Mouse (Mus musculus) adrenal gland (tissue): ENCODE measurements around the gene Pdxp.

Source experiments
- intact Hi-C: fragments of 180-260 bp; cut with DNase I; formaldehyde crosslinking; loops from one replicate; pipeline ENCODE4 v1.15.1; 2025

Gene Pdxp

GRCm38 (mm10) chr15:78898507-78899001, 15.2 kb upstream of the Pdxp start:
- intact Hi-C loops = no loop called here

- intact Hi-C loops = no loop called here
These were observed 14.3 kb upstream of the Pdxp start, which contains the start of gene Gm49510 for GRCm38 (mm10) chr15:78899409-78899739. Gm49510 (plus strand) TSS chr15:78899667.

DNA sequence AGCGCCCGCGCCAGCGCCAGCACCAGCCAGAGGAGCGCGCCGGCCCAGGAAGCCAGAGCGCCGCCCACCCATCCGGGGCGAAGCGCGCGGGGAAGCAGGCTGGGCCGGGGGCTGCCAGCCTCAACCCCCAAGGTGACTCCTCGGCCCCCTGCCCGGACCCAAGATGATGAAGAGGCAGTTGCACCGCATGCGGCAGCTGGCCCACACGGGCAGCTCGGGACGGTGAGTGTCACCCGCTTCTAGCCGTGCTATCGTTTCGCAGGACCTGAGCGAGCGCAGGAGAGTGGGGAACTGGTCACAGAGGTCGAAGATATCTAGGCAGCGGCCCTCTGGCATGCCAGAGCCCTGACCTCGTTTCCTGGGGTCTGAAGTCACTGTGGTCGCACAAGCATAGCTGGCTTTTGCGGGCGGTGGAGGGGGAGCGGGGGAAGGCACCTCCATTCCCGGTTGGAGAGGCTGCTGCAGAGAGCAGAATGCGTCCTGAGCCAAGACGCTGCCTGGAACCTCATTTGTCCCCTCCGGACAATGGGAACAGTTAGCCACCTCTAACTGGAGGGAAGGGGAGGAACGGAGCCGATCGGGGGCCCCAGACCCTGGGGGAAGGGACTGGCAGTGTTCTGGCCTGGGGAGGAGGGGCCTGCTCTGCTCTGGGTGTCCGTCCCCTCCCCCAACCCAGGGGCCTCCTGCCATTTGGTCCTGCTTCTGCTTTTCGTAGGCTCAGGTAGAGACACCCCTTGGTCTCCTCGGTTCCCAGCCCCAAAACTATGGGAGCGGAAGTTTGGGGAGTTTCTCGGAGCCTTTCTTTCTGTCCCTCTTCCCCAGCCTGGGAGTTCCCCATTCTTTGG, 13.8 kb upstream of the Pdxp start, which contains the start of gene Sh3bp1:
Gene Sh3bp1 (plus strand): TSS at position 29 of the 845 bp plus-strand sequence.
- intact Hi-C loops = no loop called here

DNA sequence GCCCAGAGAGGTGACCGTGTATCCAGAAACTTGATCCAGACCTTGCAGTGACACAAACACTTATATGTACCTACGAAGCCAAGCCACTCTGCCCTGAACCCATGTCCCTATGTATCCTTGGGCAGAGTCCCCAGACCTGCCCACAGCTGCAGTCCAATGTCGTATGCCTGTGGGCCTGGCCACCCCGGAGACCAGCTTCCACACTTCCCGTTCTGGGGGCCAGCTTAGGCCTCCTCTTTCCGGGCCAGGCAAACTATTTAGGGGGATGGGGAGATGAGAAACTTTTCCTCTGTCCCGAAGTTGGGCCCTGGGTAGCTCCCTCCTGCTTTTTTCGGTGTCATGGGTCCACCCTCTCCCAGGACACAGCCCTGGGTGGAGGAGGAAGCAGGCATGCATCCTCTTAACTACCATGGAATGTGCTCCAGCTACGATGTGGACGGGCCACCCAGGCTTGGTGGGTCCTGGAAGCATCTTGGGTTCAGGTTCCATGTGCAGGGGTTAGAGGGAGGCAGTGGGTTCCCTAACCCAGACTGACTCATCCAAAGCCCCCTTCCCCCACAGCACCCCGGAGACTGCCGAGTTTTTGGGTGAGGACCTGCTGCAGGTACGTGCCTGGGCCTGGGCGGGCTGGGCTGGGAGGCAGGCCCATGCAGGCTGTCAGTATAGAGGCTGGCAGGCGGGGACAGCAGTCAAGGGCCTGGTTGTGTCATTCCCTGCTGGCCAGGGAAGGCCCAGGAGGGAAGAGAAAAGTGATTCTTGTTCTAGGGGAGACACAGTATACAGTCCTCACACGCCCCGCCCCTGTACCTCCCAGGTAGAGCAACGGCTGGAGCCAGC, 12.9 kb upstream of the Pdxp start:
- intact Hi-C loops = no loop called here

- intact Hi-C loops = no loop called here
These were observed 12.3 kb upstream of the Pdxp start for GRCm38 (mm10) chr15:78901422-78901789.

DNA sequence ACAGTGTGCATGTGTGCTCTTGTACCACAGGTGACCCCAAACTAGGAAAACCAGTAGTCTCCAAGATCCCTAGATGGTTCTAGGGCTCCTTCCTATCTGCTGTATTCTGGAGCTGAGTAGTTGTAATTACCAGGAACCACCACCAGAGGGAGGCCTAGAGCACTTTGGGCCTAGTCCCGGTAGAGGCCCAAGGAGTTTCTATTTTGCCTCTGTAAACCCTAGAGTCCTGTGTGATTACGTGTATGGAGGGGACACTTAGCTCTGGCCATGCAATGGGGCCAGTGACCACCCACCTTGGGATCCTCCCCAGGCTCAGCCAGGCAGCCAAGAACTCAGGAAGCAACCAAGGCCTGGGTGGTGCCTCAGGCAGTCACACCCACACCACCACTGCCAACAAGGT, 10.5 kb upstream of the Pdxp start:
- intact Hi-C loops = no loop called here

DNA sequence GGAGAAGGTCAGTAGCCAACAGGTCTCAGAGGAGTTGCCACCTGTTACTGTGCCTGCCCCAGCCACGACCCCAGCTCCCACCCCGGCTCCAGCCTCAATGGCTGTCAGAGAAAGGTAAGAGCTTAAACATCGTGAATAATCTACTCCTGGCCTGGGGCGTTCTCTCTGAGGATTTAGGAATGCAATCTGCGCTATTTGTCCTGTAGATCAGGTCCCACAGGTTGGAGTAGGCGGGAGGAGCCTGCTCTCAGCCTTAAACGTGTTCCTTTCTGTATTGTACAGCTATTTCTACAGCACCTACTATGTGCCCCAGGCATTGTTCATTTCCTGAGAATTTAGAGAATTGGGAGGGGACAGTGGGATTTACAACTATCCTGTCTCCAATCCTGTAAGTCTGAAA, 5.3 kb upstream of the Pdxp start:
- intact Hi-C loops = no loop called here

DNA sequence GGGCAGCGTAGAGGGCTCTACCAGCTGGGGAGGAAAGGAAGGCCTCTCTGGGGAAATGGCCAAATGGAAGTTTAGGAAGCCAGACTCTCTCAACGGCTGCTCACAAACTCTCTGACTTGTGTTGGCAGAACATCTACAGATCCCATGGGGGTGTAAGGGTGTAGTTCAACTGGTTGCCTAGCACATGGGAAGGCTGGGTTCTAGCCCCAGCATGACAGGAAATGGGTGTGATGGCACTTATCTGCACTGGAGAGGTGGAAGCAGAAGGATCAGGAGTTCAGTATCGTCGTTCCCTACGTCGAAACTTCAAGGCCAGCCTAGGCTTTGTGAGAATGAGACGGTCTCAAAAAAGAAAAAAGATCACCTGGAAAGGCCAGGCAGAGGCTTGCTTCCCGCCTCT, 4.7 kb upstream of the Pdxp start:
- intact Hi-C loops = no loop called here

DNA sequence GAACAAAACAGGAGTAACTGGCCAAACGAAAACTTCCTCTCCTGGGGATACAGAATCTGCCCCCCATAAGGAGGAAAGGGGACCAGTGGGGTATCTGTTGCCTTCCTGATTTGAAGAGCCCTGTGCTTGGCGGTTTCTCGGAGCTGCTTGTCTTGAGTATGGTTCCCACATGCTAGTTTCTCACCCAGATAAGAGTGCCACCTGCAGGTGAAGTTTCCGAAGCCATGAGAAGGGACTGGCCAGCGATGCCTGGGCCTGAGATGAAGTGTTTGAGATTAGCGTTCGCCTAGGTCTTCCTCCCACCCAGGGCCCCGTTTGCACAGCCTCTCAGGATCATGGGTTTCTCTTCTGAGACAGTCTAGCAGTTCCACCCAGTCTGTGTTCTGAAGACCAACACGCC, 1.7 kb upstream of the Pdxp start:
- intact Hi-C loops = no loop called here

DNA sequence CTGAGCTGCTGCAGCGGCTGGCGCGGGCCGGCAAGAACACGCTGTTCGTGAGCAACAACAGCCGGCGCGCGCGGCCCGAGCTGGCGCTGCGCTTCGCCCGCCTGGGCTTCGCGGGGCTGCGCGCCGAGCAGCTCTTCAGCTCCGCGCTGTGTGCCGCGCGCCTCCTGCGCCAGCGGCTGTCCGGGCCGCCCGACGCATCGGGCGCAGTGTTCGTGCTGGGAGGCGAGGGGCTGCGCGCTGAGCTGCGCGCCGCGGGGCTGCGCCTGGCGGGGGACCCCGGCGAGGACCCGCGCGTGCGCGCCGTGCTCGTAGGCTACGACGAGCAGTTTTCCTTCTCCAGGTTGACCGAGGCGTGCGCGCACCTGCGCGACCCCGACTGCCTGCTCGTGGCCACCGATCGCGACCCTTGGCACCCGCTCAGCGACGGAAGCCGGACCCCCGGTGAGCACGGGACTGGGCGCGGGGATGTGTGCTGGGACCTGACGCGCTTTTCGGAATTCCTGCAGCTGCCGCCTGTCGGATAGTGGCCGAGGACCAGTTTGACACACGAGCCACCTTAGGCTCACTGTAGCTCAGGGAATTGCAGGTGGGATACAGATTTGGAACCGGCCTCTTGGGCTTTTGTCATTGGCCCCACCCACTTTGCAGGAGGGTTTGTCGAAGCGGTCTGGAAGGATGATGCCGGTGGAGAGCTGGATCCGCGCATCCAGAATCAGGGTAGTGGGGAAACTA, 538 bp downstream of the Pdxp start:
- intact Hi-C loops = loop anchor here (2.0 kb wide), 1 partner anchor 17 kb away; no protein-coding TSS in a partner anchor

- intact Hi-C loops = loop anchor here (2.0 kb wide), 1 partner anchor 16 kb away; no protein-coding TSS in a partner anchor
These were observed 1.3 kb downstream of the Pdxp start for GRCm38 (mm10) chr15:78914823-78915659.

DNA sequence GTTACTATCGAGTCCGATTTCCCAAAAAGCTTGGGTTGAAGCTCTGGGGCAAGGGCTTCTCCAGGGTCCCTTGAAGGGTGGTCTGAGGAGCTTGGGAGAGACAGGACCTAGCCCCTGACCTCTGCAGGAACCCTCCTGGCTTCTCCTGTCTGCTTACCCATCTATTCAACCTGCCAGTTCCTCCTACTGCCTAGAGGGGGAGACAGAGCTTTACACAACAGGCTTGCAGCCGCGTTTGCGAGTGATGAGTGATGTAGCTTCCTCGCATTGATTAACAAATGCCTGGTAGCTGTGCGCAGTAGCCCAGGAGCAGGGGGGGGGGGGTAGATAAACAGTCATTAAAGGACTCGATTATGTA, 1.9 kb downstream of the Pdxp start:
- intact Hi-C loops = loop anchor here (2.0 kb wide), 1 partner anchor 15 kb away; no protein-coding TSS in a partner anchor

GRCm38 (mm10) chr15:78916052-78916826, 2.5 kb downstream of the Pdxp start:
- intact Hi-C loops = no loop called here

DNA sequence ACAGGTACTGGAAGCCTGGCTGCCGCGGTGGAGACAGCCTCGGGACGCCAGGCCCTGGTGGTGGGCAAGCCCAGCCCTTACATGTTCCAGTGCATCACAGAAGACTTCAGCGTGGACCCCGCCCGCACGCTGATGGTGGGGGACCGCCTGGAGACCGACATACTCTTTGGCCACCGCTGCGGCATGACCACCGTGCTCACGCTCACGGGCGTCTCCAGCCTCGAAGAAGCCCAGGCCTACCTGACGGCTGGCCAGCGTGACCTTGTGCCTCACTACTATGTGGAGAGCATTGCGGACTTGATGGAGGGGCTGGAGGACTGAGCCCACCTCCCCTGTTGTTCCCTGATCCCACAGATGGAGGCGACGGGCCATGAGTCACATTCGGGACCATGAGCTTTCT, 4.4 kb downstream of the Pdxp start:
- intact Hi-C loops = no loop called here

DNA sequence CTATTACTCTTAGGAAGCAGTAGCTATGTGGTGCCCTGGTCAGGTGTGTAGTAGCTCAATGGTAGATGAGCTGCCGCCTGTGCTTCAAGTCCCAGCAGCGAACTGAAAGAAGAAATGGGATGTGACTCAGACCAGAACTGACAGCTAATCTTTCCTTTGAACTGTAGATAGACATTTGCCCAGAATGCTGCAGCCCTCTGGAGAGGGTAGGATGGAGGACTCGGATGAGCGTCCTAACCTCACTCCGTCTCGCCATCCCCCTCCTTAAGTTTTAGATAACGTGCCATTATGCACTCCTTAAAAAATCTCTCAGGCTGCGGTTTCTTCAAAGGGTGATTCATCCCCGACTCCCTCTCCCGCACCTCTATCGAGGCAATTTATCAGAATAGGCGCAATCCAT, 6.2 kb downstream of the Pdxp start:
- intact Hi-C loops = no loop called here

DNA sequence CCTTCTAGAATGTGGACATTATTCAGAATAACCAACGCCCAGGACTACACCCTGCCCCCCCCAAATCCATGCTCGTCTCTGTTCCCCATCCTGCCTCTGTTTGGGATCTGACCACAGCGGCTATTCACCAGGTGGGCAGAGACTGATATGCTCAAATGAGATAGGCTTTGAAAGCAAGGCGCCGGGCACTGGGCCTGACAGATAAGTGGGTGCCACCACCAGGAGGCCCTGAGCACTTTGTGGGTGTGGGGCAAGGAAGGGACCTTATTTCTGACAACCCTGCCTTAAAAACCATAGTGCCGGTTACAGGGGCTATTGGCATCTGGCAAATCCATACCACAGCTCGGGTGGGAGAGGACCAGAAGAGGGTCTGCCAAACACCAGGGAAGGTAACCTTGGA, 9.0 kb downstream of the Pdxp start:
- intact Hi-C loops = no loop called here

GRCm38 (mm10) chr15:78923585-78923984, 9.9 kb downstream of the Pdxp start:
- intact Hi-C loops = no loop called here

DNA sequence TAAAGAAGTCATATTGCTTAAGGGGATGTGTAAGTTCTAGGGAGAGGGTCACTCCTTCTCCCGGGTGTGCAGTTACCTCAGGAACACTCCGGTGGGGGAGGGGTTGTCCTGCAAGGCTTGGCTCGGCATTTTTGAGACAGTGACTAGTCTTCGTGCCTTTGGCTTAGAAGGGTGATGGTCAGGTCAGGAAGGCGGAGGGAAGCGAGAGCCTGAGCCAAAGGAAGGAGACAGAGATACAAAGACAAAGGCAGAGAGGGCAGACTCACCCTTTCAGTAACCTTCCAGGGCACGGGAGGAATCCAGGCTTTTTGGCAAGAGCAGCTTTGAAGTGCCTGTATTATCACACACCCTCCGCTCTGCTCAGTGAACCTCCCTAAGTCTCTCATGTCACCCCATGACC, 11.4 kb downstream of the Pdxp start:
- intact Hi-C loops = no loop called here

- intact Hi-C loops = no loop called here
These were observed 12.6 kb downstream of the Pdxp start, which contains the start of gene Lgals1 for GRCm38 (mm10) chr15:78926021-78926919. Lgals1 (plus strand) TSS chr15:78926725.
